16 mouse cellular contexts compared by ENCODE assay signal in genomic region chr1:152508481-152509220, GRCm38 (mm10).
"Had no signal": no experiment of that assay in that cellular context is flagged by ENCODE, and none has a peak within 500 bp of the region (broad histone marks: within the 10 kb centered on the region; RNA-seq: fewer than 3 reads in every experiment).

No protein-coding gene starts in this region.

- H3K4me2 ChIP-seq: neural tube, embryonic 13.5 days; neural tube, embryonic 15.5 days; stomach, embryonic 15.5 days had no signal

- H3K4me3 ChIP-seq: neural tube, embryonic 13.5 days; neural tube, embryonic 15.5 days; stomach, embryonic 15.5 days had no signal

- H3K27ac ChIP-seq: neural tube, embryonic 13.5 days; neural tube, embryonic 15.5 days; stomach, embryonic 15.5 days; stomach, postnatal 0 days had no signal

- H3K9ac ChIP-seq: neural tube, embryonic 13.5 days; neural tube, embryonic 15.5 days; stomach, embryonic 15.5 days had no signal

- H3K4me1 ChIP-seq: neural tube, embryonic 13.5 days; neural tube, embryonic 15.5 days; stomach, embryonic 15.5 days had no signal

- H3K27me3 ChIP-seq: neural tube, embryonic 13.5 days; neural tube, embryonic 15.5 days; stomach, embryonic 15.5 days had no signal

- H3K9me3 ChIP-seq: neural tube, embryonic 13.5 days; neural tube, embryonic 15.5 days; stomach, embryonic 15.5 days had no signal

- DNase-seq: retina, postnatal 1 day; right cerebral cortex, adult 18-20 months; right cerebral cortex, postnatal 14 days; right cerebral cortex, postnatal 25 days; right cerebral cortex, postnatal 4 days; spleen, adult 18-20 months; thymus, adult 18-20 months; thymus, adult 2 months; thymus, postnatal 14 days; thymus, postnatal 25 days; thymus, postnatal 36 days; thymus, postnatal 4 days had no signal

- H3K36me3 ChIP-seq: neural tube, embryonic 13.5 days; neural tube, embryonic 15.5 days; stomach, embryonic 15.5 days had no signal
